Mouse (Mus musculus): Measurements from ENCODE around the gene Mael. TPM values are rescaled to one million over a fixed set of nuclear protein-coding genes. Genes with fewer than 3 reads are reported as not detected.

Mael gene
- polyA plus RNA-seq, 1 experiment from 2014 or later: 0.20 TPM

DNA sequence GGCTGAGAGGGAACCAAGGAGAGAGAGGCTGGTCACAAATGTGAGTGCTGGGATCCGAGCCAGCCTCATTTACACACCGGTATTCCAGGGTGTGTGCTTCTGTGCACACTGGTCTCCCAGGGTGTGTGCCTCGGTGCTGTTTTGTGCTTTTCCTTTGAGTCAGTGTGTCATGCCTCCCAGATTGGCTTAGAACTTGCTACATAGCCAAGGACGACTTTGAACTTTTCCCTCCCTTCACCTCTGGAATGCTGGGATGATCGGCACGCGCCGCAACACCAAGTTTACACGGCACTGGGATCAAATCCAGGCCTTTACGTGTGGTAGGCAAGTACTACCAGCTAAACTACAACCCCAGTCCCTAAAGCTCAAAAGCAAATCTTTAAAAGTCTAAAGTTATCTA is 86.5 kb downstream of the Mael start:
- Histone ChIP-seq H3K27ac (no peak overlapping the region), H3K4me2 (replicated peaks) (no peak overlapping the region), H3K36me3 (replicated peaks; ENCODE audit: control insufficient read depth, insufficient read depth) (no peaks in the 10 kb centered on the region), H3K4me3 (replicated peaks; ENCODE audit: low read length) (no peak overlapping the region), H3K9me3 (ENCODE audit: control insufficient read depth, low read length) (no peaks in the 10 kb centered on the region), H3K27me3 (ENCODE audit: control insufficient read depth, insufficient read depth, low read length) (peaks cover 22% of the 10 kb centered on the region), H3K9ac (no peak overlapping the region), H3K4me1 (replicated peaks; ENCODE audit: control insufficient read depth, insufficient read depth, low read length) (no peaks in the 10 kb centered on the region)
- DNase-seq (ENCODE audit: low spot score) (no peak), ATAC-seq (ENCODE audit: low FRiP score) (no peak)
- WGBS: 91% methylated on average over 10 of the region's 10 CpGs

DNA sequence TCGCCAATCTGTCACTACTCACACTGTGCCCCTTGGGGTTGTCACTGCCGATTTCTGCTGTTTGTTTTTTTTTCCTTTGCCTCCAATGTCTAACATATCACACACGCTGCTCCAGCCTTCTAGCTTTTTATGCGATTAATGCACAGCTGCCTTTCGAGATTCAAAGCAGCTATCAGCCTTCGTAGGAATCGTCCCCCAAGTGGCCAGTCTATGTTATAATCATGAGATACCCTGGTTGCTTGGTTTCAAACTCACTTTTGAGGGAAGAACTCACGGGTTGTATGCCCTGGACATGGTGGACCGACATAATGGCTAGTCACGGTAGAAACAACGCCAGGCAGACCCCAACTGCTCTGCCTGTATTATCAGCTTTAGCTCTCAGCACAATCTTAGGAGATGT is 87.2 kb downstream of the Mael start:
- H3K9me3 ChIP-seq (ENCODE audit: control insufficient read depth, low read length): no peaks in the 10 kb centered on the region
- H3K27ac ChIP-seq: no peak overlapping the region
- ATAC-seq (ENCODE audit: low FRiP score): no peak
- no peak overlapping the region for H3K4me2 ChIP-seq (replicated peaks)
- no peak overlapping the region for H3K4me3 ChIP-seq (replicated peaks; ENCODE audit: low read length)
- peaks cover 22% of the 10 kb centered on the region for H3K27me3 ChIP-seq (ENCODE audit: control insufficient read depth, insufficient read depth, low read length)
- peak; percentile 44 for DNase-seq (ENCODE audit: low spot score)
- no peaks in the 10 kb centered on the region for H3K4me1 ChIP-seq (replicated peaks; ENCODE audit: control insufficient read depth, insufficient read depth, low read length)
- H3K9ac ChIP-seq: no peak overlapping the region
- 45% methylated on average over 11 of the region's 11 CpGs for WGBS
- H3K36me3 ChIP-seq (replicated peaks; ENCODE audit: control insufficient read depth, insufficient read depth): no peaks in the 10 kb centered on the region

Other genes with a start within 250 kb of the Mael start
- 18.1 and 19.2 TPM in 2 replicates for gene Pou2f1, start 236.1 kb downstream of the Mael start, polyA plus RNA-seq (2014; fragmentation: Nextera tagmentation; extraction: Ambion mirVana)
- 1.1 TPM in 2 replicates for gene Dusp27, start 110.8 kb downstream of the Mael start, polyA plus RNA-seq (2014; fragmentation: Nextera tagmentation; extraction: Ambion mirVana)
- not detected in 2 replicates for gene Gpa33, start 108.5 kb downstream of the Mael start, polyA plus RNA-seq (2014; fragmentation: Nextera tagmentation; extraction: Ambion mirVana)
- 3.6 and 4.1 TPM in 2 replicates for gene Ildr2, start 15.4 kb upstream of the Mael start, polyA plus RNA-seq (2014; fragmentation: Nextera tagmentation; extraction: Ambion mirVana)
- 77.8 and 84.8 TPM in 2 replicates for gene Tada1, start 140.3 kb upstream of the Mael start, polyA plus RNA-seq (2014; fragmentation: Nextera tagmentation; extraction: Ambion mirVana)
- gene Pogk, start 171.1 kb upstream of the Mael start, polyA plus RNA-seq (2014; fragmentation: Nextera tagmentation; extraction: Ambion mirVana): 41.2 and 42.4 TPM in 2 replicates

Measured in hindbrain, embryonic 14.5 days (tissue).